7 mouse cellular contexts compared by ENCODE assay signal in genomic region chr14:98168039-98168907, GRCm38 (mm10). TPM values are rescaled to one million over a fixed set of nuclear protein-coding genes. Genes with fewer than 3 reads are reported as not detected.
A peak's percentile ranks its signal among the peaks of the same experiment; 100 is the strongest.
DNase-seq lines count a peak whose midpoint lies in the region; ATAC-seq and TF ChIP-seq lines count a peak whose summit lies in the region.

No protein-coding gene starts in this region.

- ATAC-seq in forebrain, embryonic 13.5 days, result peak; percentile 55
- ATAC-seq in hindbrain, embryonic 11.5 days (ENCODE audit: low FRiP score), result peak; percentile 59
- peak; percentile 37 for ATAC-seq in megakaryocyte-erythroid progenitor cell, adult 5-6 weeks (replicated peaks; ENCODE audit: low FRiP score, low TSS enrichment, poor library complexity, severe bottlenecking)

- peaks cover 44% of the 10 kb centered on the region for H3K4me1 ChIP-seq in forebrain, embryonic 13.5 days
- peaks cover 3% of the 10 kb centered on the region; the same call in 1 of the 2 replicates for H3K4me1 ChIP-seq in hindbrain, embryonic 11.5 days (replicated peaks; ENCODE audit: control insufficient read depth, insufficient read depth, low read length)
- H3K4me1 ChIP-seq in limb, embryonic 10.5 days, result peaks cover 28% of the 10 kb centered on the region
- no peaks in the 10 kb centered on the region; the same call in 1 of the 2 replicates for H3K4me1 ChIP-seq in small intestine, adult 2 months (ENCODE audit: control insufficient read depth, insufficient read depth, insufficient read length, low read length)

- TF ChIP-seq CTCF in small intestine, adult 2 months (IDR thresholded peaks at IDR 0.05; ENCODE audit: extremely low read depth, insufficient read length, insufficient replicate concordance, low read depth, low read length), result no peak

- H3K4me3 ChIP-seq in forebrain, embryonic 13.5 days, result peak overlapping the region; percentile 74
- peak overlapping the region; percentile 93 for H3K4me3 ChIP-seq in hindbrain, embryonic 11.5 days (ENCODE audit: low read depth, low read length)
- peak overlapping the region; percentile 94 for H3K4me3 ChIP-seq in limb, embryonic 10.5 days
- peak overlapping the region; percentile 94 for H3K4me3 ChIP-seq in small intestine, adult 2 months (ENCODE audit: low read depth, low read length)

- TF ChIP-seq POLR2A in small intestine, adult 2 months (IDR thresholded peaks at IDR 0.05; ENCODE audit: low read depth, low read length), result no peak

- H3K9ac ChIP-seq in forebrain, embryonic 13.5 days, result peak overlapping the region; percentile 95
- H3K9ac ChIP-seq in hindbrain, embryonic 11.5 days (ENCODE audit: low read depth, low read length), result peak overlapping the region; percentile 97

- peak overlapping the region; percentile 88 for H3K4me2 ChIP-seq in forebrain, embryonic 13.5 days
- H3K4me2 ChIP-seq in hindbrain, embryonic 11.5 days (replicated peaks; ENCODE audit: low read depth, low read length), result peak overlapping the region; percentile 42

- H3K9me3 ChIP-seq in forebrain, embryonic 13.5 days (replicated peaks), result no peaks in the 10 kb centered on the region
- H3K9me3 ChIP-seq in hindbrain, embryonic 11.5 days (ENCODE audit: control insufficient read depth, low read length), result no peaks in the 10 kb centered on the region
- H3K9me3 ChIP-seq in limb, embryonic 10.5 days (replicated peaks), result no peaks in the 10 kb centered on the region

- 0% methylated on average over 48 of the region's 48 CpGs for WGBS in forebrain, embryonic 13.5 days
- WGBS in hindbrain, embryonic 11.5 days, result under 1% methylated on average over 44 of the region's 48 CpGs
- 0% methylated on average over 38 of the region's 48 CpGs for WGBS in limb, embryonic 10.5 days
- WGBS in small intestine, adult 2 months, result under 1% methylated on average over 48 of the region's 48 CpGs

- no peaks in the 10 kb centered on the region for H3K36me3 ChIP-seq in forebrain, embryonic 13.5 days (ENCODE audit: poor library complexity, severe bottlenecking)
- H3K36me3 ChIP-seq in hindbrain, embryonic 11.5 days (ENCODE audit: control insufficient read depth, insufficient read depth, low read length), result no peaks in the 10 kb centered on the region
- no peaks in the 10 kb centered on the region for H3K36me3 ChIP-seq in limb, embryonic 10.5 days
- no peaks in the 10 kb centered on the region for H3K36me3 ChIP-seq in small intestine, adult 2 months (ENCODE audit: control insufficient read depth, insufficient read depth, low read length)

- DNase-seq in R1 (ENCODE audit: low read depth, low spot score), result peak; percentile 52
- DNase-seq in brain, adult 2 months (ENCODE audit: low read depth, low spot score), result peak; percentile 37
- peak; percentile 74 for DNase-seq in hindbrain, embryonic 11.5 days (ENCODE audit: low spot score)
- peak; percentile 75 for DNase-seq in limb, embryonic 10.5 days (ENCODE audit: low spot score)

- peak overlapping the region; percentile 96 for H3K27ac ChIP-seq in forebrain, embryonic 13.5 days
- H3K27ac ChIP-seq in hindbrain, embryonic 11.5 days (ENCODE audit: low read depth, low read length), result peak overlapping the region; percentile 97
- H3K27ac ChIP-seq in limb, embryonic 10.5 days, result peak overlapping the region; percentile 95
- peak overlapping the region; percentile 86 for H3K27ac ChIP-seq in small intestine, adult 2 months (ENCODE audit: insufficient read depth, low read depth, low read length)

- no peaks in the 10 kb centered on the region for H3K27me3 ChIP-seq in forebrain, embryonic 13.5 days
- H3K27me3 ChIP-seq in hindbrain, embryonic 11.5 days (ENCODE audit: control insufficient read depth, insufficient read depth, low read length), result no peaks in the 10 kb centered on the region
- no peaks in the 10 kb centered on the region for H3K27me3 ChIP-seq in limb, embryonic 10.5 days (ENCODE audit: low read depth, poor library complexity, severe bottlenecking)
- H3K27me3 ChIP-seq in small intestine, adult 2 months (ENCODE audit: control insufficient read depth, insufficient read depth, low read length), result no peaks in the 10 kb centered on the region

RNA-seq across cellular contexts. Expression of gene Dach1, which starts 1.3 kb away (rescaled TPM):
- polyA plus RNA-seq in forebrain, embryonic 13.5 days (2015; fragmentation: Nextera tagmentation; extraction: Ambion mirVana), result 13.4 and 15.2 TPM in 2 replicates
- 24.3 and 33.7 TPM in 2 replicates for polyA plus RNA-seq in hindbrain, embryonic 11.5 days (2014; fragmentation: Nextera tagmentation; extraction: Ambion mirVana)
- polyA plus RNA-seq in limb, embryonic 10.5 days (2016; fragmentation: Nextera tagmentation; extraction: Ambion mirVana), result 8.5 and 11.4 TPM in 2 replicates
- 12.5 and 19.1 TPM in 2 replicates for total RNA-seq in megakaryocyte-erythroid progenitor cell, adult 5-6 weeks (2014; fragmentation: Nextera tagmentation)
- 7.9 and 11.5 TPM in 2 replicates for total RNA-seq in megakaryocyte-erythroid progenitor cell, adult 5-6 weeks (2017)
- 1.3 and 3.9 TPM in 2 replicates for polyA plus RNA-seq in small intestine, adult 2 months (2012; rRNA removed)

Comparison
In these comparisons a context has a peak if more than half of its experiments do, and no peak if none do; other contexts are left out.
1. Peak in every context shown above with its lines: DNase-seq, ATAC-seq, H3K4me3 ChIP-seq and H3K27ac ChIP-seq.